Comparison of ENCODE assay signal across 8 mouse cellular contexts in genomic region chr2:167565682-167566081, GRCm38 (mm10). TPM values are rescaled to one million over a fixed set of nuclear protein-coding genes. Genes with fewer than 3 reads are reported as not detected.
DNase-seq lines count a peak whose midpoint lies in the region; ATAC-seq and TF ChIP-seq lines count a peak whose summit lies in the region.

No protein-coding gene starts in this region.

- H3K4me1 ChIP-seq in forebrain, embryonic 10.5 days = peaks cover 52% of the 10 kb centered on the region
- H3K4me1 ChIP-seq in forebrain, embryonic 16.5 days (replicated peaks; ENCODE audit: control insufficient read depth, insufficient read depth, low read length) = peaks cover 19% of the 10 kb centered on the region
- peaks cover 31% of the 10 kb centered on the region for H3K4me1 ChIP-seq in intestine, embryonic 14.5 days (replicated peaks; ENCODE audit: control insufficient read depth, insufficient read depth, low read length)
- H3K4me1 ChIP-seq in liver, embryonic 14.5 days (replicated peaks; ENCODE audit: control insufficient read depth in 2 of 2, insufficient read depth in 2 of 2, low read length in 1 of 2) = peaks cover 0 to 8% of the 10 kb centered on the region in 2 experiments; a peak in 2 of 4 replicates
- H3K4me1 ChIP-seq in stomach, embryonic 15.5 days = peaks cover 30% of the 10 kb centered on the region

- H3K9me3 ChIP-seq in forebrain, embryonic 10.5 days = no peaks in the 10 kb centered on the region
- H3K9me3 ChIP-seq in forebrain, embryonic 16.5 days (ENCODE audit: control insufficient read depth, low read length) = no peaks in the 10 kb centered on the region
- no peaks in the 10 kb centered on the region for H3K9me3 ChIP-seq in intestine, embryonic 14.5 days (ENCODE audit: control insufficient read depth, low read length)
- H3K9me3 ChIP-seq in liver, embryonic 14.5 days (ENCODE audit: control insufficient read depth, low read length) = no peaks in the 10 kb centered on the region
- H3K9me3 ChIP-seq in stomach, embryonic 15.5 days = no peaks in the 10 kb centered on the region

- H3K36me3 ChIP-seq in forebrain, embryonic 10.5 days (replicated peaks) = no peaks in the 10 kb centered on the region
- no peaks in the 10 kb centered on the region for H3K36me3 ChIP-seq in forebrain, embryonic 16.5 days (ENCODE audit: control insufficient read depth, insufficient read depth)
- no peaks in the 10 kb centered on the region for H3K36me3 ChIP-seq in intestine, embryonic 14.5 days (ENCODE audit: control insufficient read depth, insufficient read depth, low read length)
- H3K36me3 ChIP-seq in liver, embryonic 14.5 days (replicated peaks; ENCODE audit: control insufficient read depth, insufficient read depth, low read depth) = no peaks in the 10 kb centered on the region
- H3K36me3 ChIP-seq in stomach, embryonic 15.5 days = no peaks in the 10 kb centered on the region

- no peak overlapping the region for H3K9ac ChIP-seq in forebrain, embryonic 16.5 days (replicated peaks; ENCODE audit: low read depth, low read length)
- 0 out of 2 replicates have a peak overlapping the region, but pooled peaks have one; percentile 22 for H3K9ac ChIP-seq in intestine, embryonic 14.5 days (ENCODE audit: low read length)
- no peak overlapping the region for H3K9ac ChIP-seq in liver, embryonic 14.5 days (replicated peaks)
- no peak overlapping the region for H3K9ac ChIP-seq in stomach, embryonic 15.5 days

- ATAC-seq in forebrain, embryonic 16.5 days = no peak
- peak; percentile 45 for ATAC-seq in intestine, embryonic 14.5 days (replicated peaks; ENCODE audit: low FRiP score, low TSS enrichment, low read depth)
- ATAC-seq in liver, embryonic 14.5 days (ENCODE audit: insufficient read depth) = peak; percentile 38; the same call in 1 of the 2 replicates
- ATAC-seq in stomach, embryonic 15.5 days (ENCODE audit: insufficient read depth, low FRiP score, low read depth) = 0 out of 2 replicates have a peak, but pooled peaks have one; percentile 19

- no peak for TF ChIP-seq CTCF in liver, embryonic 14.5 days (IDR thresholded peaks at IDR 0.05; ENCODE audit: low read depth)

- WGBS in forebrain, embryonic 10.5 days = 21% methylated on average over 19 of the region's 19 CpGs
- 17% methylated on average over 19 of the region's 19 CpGs for WGBS in forebrain, embryonic 16.5 days
- WGBS in intestine, embryonic 14.5 days = 8% methylated on average over 19 of the region's 19 CpGs
- 33% methylated on average over 19 of the region's 19 CpGs for WGBS in liver, embryonic 14.5 days (ENCODE audit: insufficient replicate concordance)
- WGBS in stomach, embryonic 15.5 days = 16% methylated on average over 19 of the region's 19 CpGs

- no peak overlapping the region for H3K4me2 ChIP-seq in forebrain, embryonic 16.5 days (ENCODE audit: low read length)
- H3K4me2 ChIP-seq in intestine, embryonic 14.5 days (ENCODE audit: low read length) = peak overlapping the region; percentile 36
- peak overlapping the region; percentile 38 for H3K4me2 ChIP-seq in liver, embryonic 14.5 days (ENCODE audit: low read depth)
- H3K4me2 ChIP-seq in stomach, embryonic 15.5 days = peak overlapping the region; percentile 41

- peak overlapping the region; percentile 24 for H3K4me3 ChIP-seq in forebrain, embryonic 10.5 days
- H3K4me3 ChIP-seq in forebrain, embryonic 16.5 days (replicated peaks; ENCODE audit: low read length) = no peak overlapping the region
- no peak overlapping the region for H3K4me3 ChIP-seq in intestine, embryonic 14.5 days (ENCODE audit: low read depth, low read length)
- peak overlapping the region in 1 of 2 experiments; percentile 31; a peak in 2 of 4 replicates for H3K4me3 ChIP-seq in liver, embryonic 14.5 days (ENCODE audit: insufficient read depth in 1 of 2, low read depth in 2 of 2, low read length in 2 of 2)
- no peak overlapping the region for H3K4me3 ChIP-seq in stomach, embryonic 15.5 days (replicated peaks)

- peak; percentile 38 for DNase-seq in forebrain, embryonic 10.5 days (ENCODE audit: extremely low spot score, low spot score)
- peak; percentile 81 for DNase-seq in gastrocnemius, postnatal 14 days
- no peak for DNase-seq in intestine, embryonic 14.5 days (ENCODE audit: low spot score)
- no peak for DNase-seq in liver, embryonic 14.5 days (ENCODE audit: low read depth in 3 of 3, low spot score in 3 of 3)
- no peak for DNase-seq in left cerebral cortex, adult 11 months (ENCODE audit: low spot score)
- no peak for DNase-seq in thymus, postnatal 10 days (ENCODE audit: low spot score in 2 of 2)

- intact Hi-C loops in gastrocnemius, postnatal 14 days (cut with DNase I; ENCODE audit: low total_unique reads) = no loop called here

- peak overlapping the region; percentile 80 for H3K27ac ChIP-seq in forebrain, embryonic 10.5 days
- no peak overlapping the region for H3K27ac ChIP-seq in forebrain, embryonic 16.5 days (ENCODE audit: low read length)
- H3K27ac ChIP-seq in intestine, embryonic 14.5 days (ENCODE audit: low read depth) = peak overlapping the region; percentile 73
- no peak overlapping the region for H3K27ac ChIP-seq in liver, embryonic 14.5 days
- H3K27ac ChIP-seq in stomach, embryonic 15.5 days = peak overlapping the region; percentile 87

- H3K27me3 ChIP-seq in forebrain, embryonic 10.5 days (ENCODE audit: poor library complexity, severe bottlenecking) = peaks cover 8% of the 10 kb centered on the region
- H3K27me3 ChIP-seq in forebrain, embryonic 16.5 days (replicated peaks; ENCODE audit: control insufficient read depth, insufficient read depth, low read length) = no peaks in the 10 kb centered on the region
- no peaks in the 10 kb centered on the region for H3K27me3 ChIP-seq in intestine, embryonic 14.5 days (replicated peaks; ENCODE audit: control insufficient read depth, insufficient read depth, low read length)
- H3K27me3 ChIP-seq in liver, embryonic 14.5 days (ENCODE audit: control insufficient read depth, insufficient read depth, low read length) = no peaks in the 10 kb centered on the region
- no peaks in the 10 kb centered on the region for H3K27me3 ChIP-seq in stomach, embryonic 15.5 days (replicated peaks)

- no peak for TF ChIP-seq EP300 in liver, embryonic 14.5 days (IDR thresholded peaks at IDR 0.05; ENCODE audit: low read depth)

RNA-seq across cellular contexts. Expression of gene Snai1, which starts 27.7 kb away (rescaled TPM):
- 40.4 and 46.9 TPM in 2 replicates for polyA plus RNA-seq in forebrain, embryonic 10.5 days (2016; fragmentation: Nextera tagmentation; extraction: Ambion mirVana)
- 4.3 and 4.4 TPM in 2 replicates for polyA plus RNA-seq in forebrain, embryonic 16.5 days (2015; fragmentation: Nextera tagmentation; extraction: Ambion mirVana)
- total RNA-seq in gastrocnemius, postnatal 14 days (2021) = 1 to 10 TPM; 3.2 to 3.5 TPM
- 17.4 and 19.2 TPM in 2 replicates for polyA plus RNA-seq in intestine, embryonic 14.5 days (2014; fragmentation: Nextera tagmentation; extraction: Ambion mirVana)
- polyA plus RNA-seq in liver, embryonic 14.5 days (2012; rRNA removed) = 1.9 and 2.2 TPM in 2 replicates
- 1.1 and 2.0 TPM in 2 replicates for polyA plus RNA-seq in liver, embryonic 14.5 days (2014; fragmentation: Nextera tagmentation; extraction: Ambion mirVana)
- polyA plus RNA-seq in stomach, embryonic 15.5 days (2015; fragmentation: Nextera tagmentation; extraction: Ambion mirVana) = 13.6 and 16.0 TPM in 2 replicates

Comparison
In these comparisons a context has a peak if more than half of its experiments do, and no peak if none do; other contexts are left out.
1. H3K27ac ChIP-seq: peak in forebrain, embryonic 10.5 days (single experiment), intestine, embryonic 14.5 days (single experiment) and stomach, embryonic 15.5 days (single experiment); none in forebrain, embryonic 16.5 days (single experiment) and liver, embryonic 14.5 days (single experiment).
2. DNase-seq: peak in forebrain, embryonic 10.5 days (single experiment) and gastrocnemius, postnatal 14 days (single experiment); none in intestine, embryonic 14.5 days (single experiment), liver, embryonic 14.5 days (0 of 3), left cerebral cortex, adult 11 months (single experiment) and thymus, postnatal 10 days (0 of 2).